Mouse (Mus musculus) brain, adult 2 months (tissue): ENCODE data around the gene Nfic.
A peak's percentile ranks its signal among the peaks of the same experiment; 100 is the strongest.

Source experiments
- DNase-seq: peaks from one replicate; pipeline ENCODE4 v3.0.0; 2011; ENCODE audit warnings: low read depth, low spot score

The Nfic gene

GRCm38 (mm10) chr10:81362336-81362949, 93.0 kb downstream of the Nfic start:
- DNase-seq = no peak

- no peak for DNase-seq
These were observed 94.7 kb downstream of the Nfic start for GRCm38 (mm10) chr10:81360721-81361120.

- DNase-seq = no peak
These were observed 96.6 kb downstream of the Nfic start for GRCm38 (mm10) chr10:81358841-81359240.

- no peak for DNase-seq
These were observed 97.2 kb downstream of the Nfic start for GRCm38 (mm10) chr10:81358209-81358608.

GRCm38 (mm10) chr10:81356991-81357844, 98.2 kb downstream of the Nfic start, which contains the start of gene Mfsd12:
Gene Mfsd12, plus strand, starts transcription at chr10:81357491.
- DNase-seq = peak; percentile 96

- DNase-seq = peak; percentile 63
These were observed 99.0 kb downstream of the Nfic start for GRCm38 (mm10) chr10:81356352-81356990.

- DNase-seq = no peak
These were observed 99.9 kb downstream of the Nfic start for GRCm38 (mm10) chr10:81355533-81355932.

GRCm38 (mm10) chr10:81354738-81355477, 100.5 kb downstream of the Nfic start:
- DNase-seq = no peak

- no peak for DNase-seq
These were observed 103.7 kb downstream of the Nfic start for GRCm38 (mm10) chr10:81351678-81352291.

GRCm38 (mm10) chr10:81350351-81351063, 104.9 kb downstream of the Nfic start, which contains the start of gene Hmg20b:
Gene Hmg20b, minus strand, starts transcription at chr10:81350480.
- peak; percentile 100 for DNase-seq

- no peak for DNase-seq
These were observed 105.5 kb downstream of the Nfic start for GRCm38 (mm10) chr10:81349961-81350350.

- no peak for DNase-seq
These were observed 106.3 kb downstream of the Nfic start for GRCm38 (mm10) chr10:81349146-81349545.

GRCm38 (mm10) chr10:81346453-81347067, 108.9 kb downstream of the Nfic start:
- peak; percentile 86 for DNase-seq
